Mouse (Mus musculus) forebrain, embryonic 15.5 days (tissue): ENCODE data around the gene Slc38a1. TPM values are rescaled to one million over a fixed set of nuclear protein-coding genes. Genes with fewer than 3 reads are reported as not detected.

Source experiments
- ATAC-seq: fragments of 200-750 bp; cut with Nextera tagmentation; replicated peaks from 2 replicates; pipeline ENCODE4 v1.8.0; 2017; ENCODE audit warnings: mild to moderate bottlenecking, moderate TSS enrichment, moderate library complexity
- H3K27ac ChIP-seq: fragments of 300-500 bp; sonication (generic); replicated peaks from 2 replicates; pipeline ENCODE4 v1.5.1; 2015; ENCODE audit warnings: mild to moderate bottlenecking, inconsistent platforms
- H3K27me3 ChIP-seq: fragments of 300-500 bp; sonication (generic); 2 replicates; pipeline ENCODE4 v1.6.1; 2015; ENCODE audit warnings: inconsistent platforms
- H3K36me3 ChIP-seq: fragments of 300-500 bp; sonication (generic); 2 replicates; pipeline ENCODE4 v1.6.1; 2015; ENCODE audit warnings: mild to moderate bottlenecking, inconsistent platforms
- H3K4me1 ChIP-seq: fragments of 300-500 bp; sonication (generic); 2 replicates; pipeline ENCODE4 v1.6.1; 2015; ENCODE audit warnings: inconsistent platforms
- H3K4me2 ChIP-seq: fragments of 300-500 bp; sonication (generic); replicated peaks from 2 replicates; pipeline ENCODE4 v1.6.1; 2015; ENCODE audit warnings: mild to moderate bottlenecking, inconsistent platforms
- H3K4me3 ChIP-seq: fragments of 300-500 bp; sonication (generic); 2 replicates; pipeline ENCODE4 v1.5.1; 2015; ENCODE audit warnings: mild to moderate bottlenecking, inconsistent platforms
- H3K9ac ChIP-seq: fragments of 300-500 bp; sonication (generic); replicated peaks from 2 replicates; pipeline ENCODE4 v1.6.1; 2015; ENCODE audit warnings: mild to moderate bottlenecking, inconsistent platforms
- H3K9me3 ChIP-seq: fragments of 300-500 bp; sonication (generic); 2 replicates; pipeline ENCODE4 v1.6.1; 2016; ENCODE audit warnings: inconsistent platforms
- WGBS: fragments of 180-500 bp; shearing (Covaris S2); methylation state at CpG from one replicate; pipeline ENCODE4 v1.1.7; 2015; ENCODE audit warnings: mixed read lengths; 5-methylcytosine and 5-hydroxymethylcytosine counted together
- polyA plus RNA-seq: library from polyadenylated mRNA; unstranded; fragments of >200 nt; fragmentation: Nextera tagmentation; extraction: Ambion mirVana; gene quantifications from 2 replicates; pipeline ENCODE4 v1.2.1, GENCODE M21; 2015

The Slc38a1 gene
- polyA plus RNA-seq, 1 experiment from 2014 or later: 147 TPM

DNA sequence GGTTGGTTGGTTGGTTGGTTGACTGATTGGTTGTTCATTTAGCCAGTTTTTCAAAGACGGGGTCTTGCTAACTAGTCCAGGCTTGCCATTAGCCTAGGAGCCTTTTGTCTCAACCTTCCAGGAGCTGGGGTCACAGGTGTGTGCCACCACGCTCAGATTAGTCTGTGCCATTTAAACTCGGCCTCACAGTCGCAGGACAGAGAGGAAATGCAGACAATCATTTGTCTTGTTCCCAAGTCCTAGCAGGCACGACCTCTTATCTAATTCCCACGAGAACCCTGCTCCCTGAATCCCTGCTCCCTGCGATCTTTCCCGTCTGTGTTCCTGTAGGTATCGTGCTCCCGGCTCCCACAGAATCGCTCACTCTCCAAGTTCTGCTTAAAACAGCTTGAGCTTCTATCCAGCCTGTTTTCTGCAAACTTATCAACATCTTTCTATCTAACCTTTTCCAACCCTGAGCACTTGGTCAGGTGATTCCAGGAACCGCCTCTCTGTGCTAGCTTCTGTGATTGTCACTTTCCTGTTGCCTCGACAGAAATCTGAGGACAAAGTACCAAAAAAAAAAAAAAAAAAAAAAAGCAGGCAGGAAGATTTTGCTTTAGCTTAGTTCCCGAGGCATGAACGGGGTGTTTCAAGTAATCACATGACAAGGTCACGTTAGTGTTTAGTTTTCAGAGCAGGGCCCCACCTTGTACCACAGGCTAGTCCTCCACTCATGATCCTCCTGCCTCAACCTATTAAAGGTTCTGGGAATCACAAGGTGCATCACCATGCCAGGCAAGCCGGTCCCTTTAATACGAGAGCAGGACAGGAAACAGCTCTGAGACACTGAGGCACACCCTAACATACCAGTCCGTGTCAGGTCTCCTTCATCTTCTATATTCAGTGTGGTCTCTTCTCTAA, 36.4 kb upstream of the Slc38a1 start:
- Histone ChIP-seq H3K9ac (no peak overlapping the region), H3K4me3 (no peak overlapping the region), H3K4me2 (no peak overlapping the region), H3K4me1 (no peaks in the 10 kb centered on the region), H3K36me3 (no peaks in the 10 kb centered on the region), H3K9me3 (no peaks in the 10 kb centered on the region), H3K27me3 (peaks cover 3% of the 10 kb centered on the region; the same call in 1 of the 2 replicates), H3K27ac (no peak overlapping the region)
- ATAC-seq: no peak
- WGBS: 76% methylated on average over 19 of the region's 19 CpGs

DNA sequence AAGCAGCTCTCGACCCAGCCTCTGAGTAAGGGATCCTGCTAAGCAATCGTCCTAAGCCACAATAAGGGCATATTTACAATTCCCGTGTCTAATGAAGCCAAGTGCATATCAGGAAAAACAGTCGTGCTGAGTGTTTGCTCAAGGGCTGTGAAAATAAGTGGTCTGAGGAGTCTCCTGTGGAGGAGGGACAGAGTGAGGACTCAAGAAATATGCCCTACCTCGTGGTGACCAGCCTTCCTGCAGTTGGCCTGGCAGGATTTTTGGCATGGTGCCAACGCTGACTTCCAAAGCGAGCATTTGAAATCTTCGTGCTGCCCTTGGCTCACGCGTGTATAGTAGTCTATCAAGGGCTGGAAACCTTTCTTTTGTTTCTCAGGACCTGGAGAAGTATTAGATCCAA, 33.8 kb upstream of the Slc38a1 start:
- Histone ChIP-seq H3K4me2 (no peak overlapping the region), H3K27me3 (peaks cover 3% of the 10 kb centered on the region; the same call in 1 of the 2 replicates), H3K9me3 (no peaks in the 10 kb centered on the region), H3K4me3 (no peak overlapping the region), H3K36me3 (no peaks in the 10 kb centered on the region), H3K27ac (no peak overlapping the region), H3K4me1 (no peaks in the 10 kb centered on the region), H3K9ac (no peak overlapping the region)
- no peak for ATAC-seq
- WGBS: 42% methylated on average over 10 of the region's 10 CpGs

DNA sequence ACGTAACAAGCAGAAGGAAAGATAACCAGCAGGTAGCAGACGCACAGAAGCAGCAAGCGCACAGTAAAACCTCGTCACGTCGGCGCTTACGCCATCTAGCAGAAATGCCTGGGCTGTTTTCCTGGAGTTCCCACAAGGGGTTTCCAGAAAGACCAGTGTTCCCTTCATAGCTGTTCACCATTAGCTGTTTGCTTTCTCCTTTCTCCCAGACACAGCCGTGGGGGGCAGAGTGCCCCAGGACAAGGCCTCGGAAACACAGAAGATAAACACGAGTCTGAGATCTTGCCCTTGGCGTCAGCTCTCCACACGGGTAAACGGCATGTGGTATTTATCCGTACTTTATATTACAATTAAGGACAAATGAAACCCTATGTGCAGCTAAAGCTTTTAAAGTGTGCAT, 33.0 kb upstream of the Slc38a1 start:
- H3K9me3 ChIP-seq: no peaks in the 10 kb centered on the region
- H3K27me3 ChIP-seq: peaks cover 3% of the 10 kb centered on the region; the same call in 1 of the 2 replicates
- H3K27ac ChIP-seq: no peak overlapping the region
- no peaks in the 10 kb centered on the region for H3K4me1 ChIP-seq
- no peak overlapping the region for H3K9ac ChIP-seq
- no peak overlapping the region for H3K4me2 ChIP-seq
- H3K4me3 ChIP-seq: no peak overlapping the region
- no peak for ATAC-seq
- WGBS: 78% methylated on average over 15 of the region's 15 CpGs
- no peaks in the 10 kb centered on the region for H3K36me3 ChIP-seq

DNA sequence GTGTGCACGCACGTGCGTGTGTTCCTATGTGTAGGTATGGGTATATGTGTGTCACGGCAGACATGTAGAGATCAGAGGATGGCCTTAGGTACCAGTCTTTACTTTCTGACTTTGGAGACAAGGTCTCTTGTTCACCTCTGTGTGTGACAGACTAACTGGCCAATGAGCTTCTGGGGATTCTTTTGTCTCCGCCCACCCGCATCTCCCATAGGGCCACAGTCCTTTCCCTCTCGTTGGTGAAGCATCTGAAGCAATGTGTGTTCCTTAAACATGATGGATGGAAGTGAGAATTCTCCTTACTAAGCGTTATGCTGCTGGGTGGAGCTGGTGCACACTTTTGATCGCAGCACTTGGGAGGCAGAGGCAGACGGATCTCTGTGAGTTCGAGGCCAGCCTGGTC, 32.3 kb upstream of the Slc38a1 start:
- Histone ChIP-seq H3K36me3 (no peaks in the 10 kb centered on the region), H3K27ac (no peak overlapping the region), H3K4me3 (no peak overlapping the region), H3K27me3 (peaks cover 3% of the 10 kb centered on the region; the same call in 1 of the 2 replicates), H3K9me3 (no peaks in the 10 kb centered on the region), H3K4me2 (no peak overlapping the region), H3K4me1 (no peaks in the 10 kb centered on the region), H3K9ac (no peak overlapping the region)
- ATAC-seq: no peak
- 85% methylated on average over 11 of the region's 11 CpGs for WGBS

- ATAC-seq: no peak
- WGBS: 79% methylated on average over 1 of the region's 1 CpGs
These were observed 31.4 kb upstream of the Slc38a1 start for GRCm38 (mm10) chr15:96674089-96674488.

GRCm38 (mm10) chr15:96669721-96670120, 27.0 kb upstream of the Slc38a1 start:
- H3K9ac ChIP-seq: no peak overlapping the region
- no peak overlapping the region for H3K4me2 ChIP-seq
- H3K4me3 ChIP-seq: no peak overlapping the region
- 84% methylated on average over 6 of the region's 6 CpGs for WGBS
- no peaks in the 10 kb centered on the region for H3K4me1 ChIP-seq
- H3K27ac ChIP-seq: no peak overlapping the region
- no peaks in the 10 kb centered on the region for H3K9me3 ChIP-seq
- H3K36me3 ChIP-seq: no peaks in the 10 kb centered on the region
- no peak for ATAC-seq
- no peaks in the 10 kb centered on the region for H3K27me3 ChIP-seq

More at GRCm38 (mm10) chr15:96674089-96674488, 31.4 kb upstream of the Slc38a1 start:
- H3K27me3 ChIP-seq: peaks cover 3% of the 10 kb centered on the region; the same call in 1 of the 2 replicates
- no peak overlapping the region for H3K9ac ChIP-seq
- H3K4me2 ChIP-seq: no peak overlapping the region
- no peak overlapping the region for H3K4me3 ChIP-seq
- H3K36me3 ChIP-seq: no peaks in the 10 kb centered on the region
- H3K4me1 ChIP-seq: no peaks in the 10 kb centered on the region
- H3K27ac ChIP-seq: no peak overlapping the region
- H3K9me3 ChIP-seq: no peaks in the 10 kb centered on the region

- ATAC-seq: 0 out of 2 replicates have a peak, but pooled peaks have one; percentile 38
These were observed 23.9 kb upstream of the Slc38a1 start for GRCm38 (mm10) chr15:96666663-96667062.

DNA sequence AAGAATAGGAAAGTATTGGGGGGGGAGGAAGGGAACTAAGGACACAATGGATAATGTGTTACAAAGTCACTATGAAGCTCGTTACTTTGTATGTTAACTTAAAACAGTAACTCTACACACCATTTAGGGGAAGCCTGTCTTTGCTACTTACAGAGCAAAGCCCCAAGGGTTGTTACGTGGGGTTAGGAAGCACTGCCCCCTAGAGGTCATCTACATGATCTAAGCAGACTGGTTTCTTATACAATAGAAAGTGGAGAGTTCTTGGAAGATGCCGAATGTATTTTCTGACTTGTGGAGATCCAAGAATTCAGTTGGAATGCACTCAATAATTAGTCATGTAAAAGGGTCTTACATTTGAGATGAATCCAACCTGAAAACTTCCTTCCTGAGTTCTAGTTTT, 23.2 kb upstream of the Slc38a1 start:
- Histone ChIP-seq H3K4me1 (no peaks in the 10 kb centered on the region), H3K27ac (no peak overlapping the region), H3K4me2 (no peak overlapping the region), H3K9me3 (no peaks in the 10 kb centered on the region), H3K27me3 (no peaks in the 10 kb centered on the region), H3K36me3 (no peaks in the 10 kb centered on the region), H3K9ac (no peak overlapping the region), H3K4me3 (no peak overlapping the region)
- ATAC-seq: peak; percentile 84; the same call in 1 of the 2 replicates
- WGBS: 7% methylated on average over 3 of the region's 3 CpGs

More at GRCm38 (mm10) chr15:96666663-96667062, 23.9 kb upstream of the Slc38a1 start:
- Histone ChIP-seq H3K27me3 (no peaks in the 10 kb centered on the region), H3K4me1 (no peaks in the 10 kb centered on the region), H3K4me2 (peak overlapping the region; percentile 28), H3K9me3 (no peaks in the 10 kb centered on the region), H3K27ac (no peak overlapping the region), H3K4me3 (peak overlapping the region; percentile 8; the same call in 1 of the 2 replicates), H3K36me3 (no peaks in the 10 kb centered on the region), H3K9ac (no peak overlapping the region)
- WGBS: 4% methylated on average over 7 of the region's 7 CpGs

GRCm38 (mm10) chr15:96660590-96661141, 18.0 kb upstream of the Slc38a1 start:
- Histone ChIP-seq H3K9me3 (no peaks in the 10 kb centered on the region), H3K27me3 (no peaks in the 10 kb centered on the region), H3K27ac (no peak overlapping the region), H3K4me3 (no peak overlapping the region), H3K4me2 (no peak overlapping the region), H3K36me3 (no peaks in the 10 kb centered on the region), H3K4me1 (no peaks in the 10 kb centered on the region), H3K9ac (no peak overlapping the region)
- WGBS: 70% methylated on average over 13 of the region's 13 CpGs
- no peak for ATAC-seq

- Histone ChIP-seq H3K4me3 (no peak overlapping the region), H3K36me3 (no peaks in the 10 kb centered on the region), H3K4me1 (no peaks in the 10 kb centered on the region), H3K4me2 (no peak overlapping the region), H3K27ac (no peak overlapping the region), H3K27me3 (no peaks in the 10 kb centered on the region), H3K9ac (no peak overlapping the region), H3K9me3 (no peaks in the 10 kb centered on the region)
- 71% methylated on average over 14 of the region's 14 CpGs for WGBS
- no peak for ATAC-seq
These were observed 15.5 kb upstream of the Slc38a1 start for GRCm38 (mm10) chr15:96658275-96658602.

DNA sequence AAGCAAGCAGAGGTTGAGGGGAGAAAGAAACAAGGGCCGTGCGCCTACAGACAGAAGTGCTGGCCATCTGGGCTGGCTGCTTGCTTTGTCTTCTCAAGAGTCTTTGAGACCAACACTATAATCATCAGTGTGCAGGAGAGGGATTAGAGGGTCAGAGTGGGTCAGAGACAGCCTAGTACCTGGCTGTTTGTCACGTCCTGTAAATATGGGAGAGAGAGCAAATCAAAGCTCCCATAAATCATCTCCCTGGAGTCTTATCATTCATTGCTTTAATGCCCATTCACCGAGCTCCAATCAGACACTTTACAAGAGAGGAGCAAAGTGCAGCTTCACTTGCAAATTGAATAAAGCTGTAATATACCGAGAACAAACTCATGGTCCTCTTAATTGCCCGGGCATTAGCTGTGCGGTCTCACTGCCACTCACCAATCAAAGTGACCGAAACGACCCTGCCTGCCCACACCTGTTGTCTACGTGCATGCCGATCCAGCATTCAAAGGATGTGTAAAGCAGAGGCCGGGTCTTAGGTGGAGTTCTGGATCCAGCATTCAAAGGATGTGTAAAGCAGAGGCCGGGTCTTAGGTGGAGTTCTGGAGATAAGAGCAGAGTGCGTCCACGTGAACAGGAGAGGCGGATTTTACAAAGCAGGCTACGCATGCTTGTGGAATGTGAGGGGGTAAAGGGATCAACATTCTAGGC, 15.0 kb upstream of the Slc38a1 start:
- H3K4me2 ChIP-seq: no peak overlapping the region
- H3K9me3 ChIP-seq: no peaks in the 10 kb centered on the region
- no peaks in the 10 kb centered on the region for H3K27me3 ChIP-seq
- no peak overlapping the region for H3K4me3 ChIP-seq
- ATAC-seq: no peak
- H3K9ac ChIP-seq: no peak overlapping the region
- peaks cover 5% of the 10 kb centered on the region for H3K4me1 ChIP-seq
- H3K36me3 ChIP-seq: no peaks in the 10 kb centered on the region
- WGBS: 67% methylated on average over 17 of the region's 17 CpGs
- no peak overlapping the region for H3K27ac ChIP-seq

DNA sequence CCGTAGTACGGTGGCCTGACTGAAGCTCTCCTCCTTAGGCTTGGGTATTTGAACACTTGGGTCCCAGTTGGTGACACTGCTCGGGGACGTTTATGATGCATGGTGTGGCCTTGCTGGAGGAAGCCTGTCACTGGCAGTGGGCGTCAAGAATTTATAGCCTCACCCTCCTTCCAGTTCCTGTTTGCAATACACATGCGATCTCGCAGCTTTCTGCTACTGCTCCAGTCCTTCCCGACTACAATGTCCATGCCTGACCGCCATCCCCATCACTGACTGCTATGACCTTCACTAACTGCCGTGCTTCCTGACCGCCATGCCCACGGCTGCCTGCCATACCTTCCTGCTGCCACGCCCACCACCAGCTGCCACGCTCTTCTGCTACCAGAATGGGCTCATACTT, 12.8 kb upstream of the Slc38a1 start:
- H3K36me3 ChIP-seq: no peaks in the 10 kb centered on the region
- no peaks in the 10 kb centered on the region for H3K9me3 ChIP-seq
- H3K4me1 ChIP-seq: peaks cover 14% of the 10 kb centered on the region
- no peaks in the 10 kb centered on the region for H3K27me3 ChIP-seq
- no peak overlapping the region for H3K9ac ChIP-seq
- no peak overlapping the region for H3K27ac ChIP-seq
- no peak overlapping the region for H3K4me3 ChIP-seq
- no peak for ATAC-seq
- H3K4me2 ChIP-seq: no peak overlapping the region
- 94% methylated on average over 14 of the region's 14 CpGs for WGBS
